Mouse (Mus musculus) limb, embryonic 14.5 days (tissue): Measurements from ENCODE around the gene Clec2d. TPM values are rescaled to one million over a fixed set of nuclear protein-coding genes. Genes with fewer than 3 reads are reported as not detected.

ENCODE experiments used
- ATAC-seq: fragments of 200-750 bp; cut with Nextera tagmentation; 2 replicates; pipeline ENCODE4 v1.8.0; 2017; ENCODE audit warnings: low read depth, moderate number of reproducible peaks, moderate TSS enrichment; ENCODE audit not compliant: low FRiP score
- DNase-seq: peaks from one replicate; pipeline ENCODE4 v3.0.0-alpha.2; 2015; ENCODE audit warnings: low spot score
- H3K27ac ChIP-seq: fragments of 300-500 bp; sonication (generic); replicated peaks from 2 replicates; pipeline ENCODE4 v1.5.1; 2014; ENCODE audit warnings: low read depth, mild to moderate bottlenecking, low read length, moderate library complexity, mixed read lengths
- H3K27me3 ChIP-seq: fragments of 300-500 bp; sonication (generic); 2 replicates; pipeline ENCODE4 v1.6.1; 2014; ENCODE audit warnings: low read length, mixed read lengths; ENCODE audit not compliant: control insufficient read depth, insufficient read depth
- H3K36me3 ChIP-seq: fragments of 300-500 bp; sonication (generic); 2 replicates; pipeline ENCODE4 v1.6.1; 2014; ENCODE audit warnings: mild to moderate bottlenecking, low read length, moderate library complexity, mixed read lengths; ENCODE audit not compliant: control insufficient read depth, insufficient read depth
- H3K4me1 ChIP-seq: fragments of 300-500 bp; sonication (generic); 2 replicates; pipeline ENCODE4 v1.6.1; 2014; ENCODE audit warnings: antibody characterized with exemption, low read length, mixed read lengths; ENCODE audit not compliant: control insufficient read depth, insufficient read depth
- H3K4me2 ChIP-seq: fragments of 300-500 bp; sonication (generic); replicated peaks from 2 replicates; pipeline ENCODE4 v1.6.1; 2014; ENCODE audit warnings: low read depth, mild to moderate bottlenecking, low read length, moderate library complexity; ENCODE audit not compliant: severe bottlenecking
- H3K4me3 ChIP-seq: fragments of 300-500 bp; sonication (generic); replicated peaks from 2 replicates; pipeline ENCODE4 v1.5.1; 2014; ENCODE audit warnings: low read length
- H3K9ac ChIP-seq: fragments of 300-500 bp; sonication (generic); 2 replicates; pipeline ENCODE4 v1.6.1; 2014; ENCODE audit warnings: mild to moderate bottlenecking, low read depth, low read length, moderate library complexity; ENCODE audit not compliant: severe bottlenecking
- H3K9me3 ChIP-seq: fragments of 300-500 bp; sonication (generic); 2 replicates; pipeline ENCODE4 v1.6.1; 2016; ENCODE audit warnings: low read length; ENCODE audit not compliant: control insufficient read depth
- POLR2A ChIP-seq: fragments of 200-500 bp; IDR thresholded peaks from 2 replicates; pipeline ENCODE4 v1.8.0; 2012; ENCODE audit warnings: inconsistent platforms, mild to moderate bottlenecking, moderate library complexity, borderline replicate concordance; ENCODE audit not compliant: insufficient read depth, insufficient read length; ENCODE audit errors: extremely low read depth
- WGBS: fragments of 180-500 bp; shearing (Covaris S2); extraction: QIAGEN DNeasy Blood & Tissue Kit; methylation state at CpG from one replicate; pipeline ENCODE4 v1.1.7; 2014; 5-methylcytosine and 5-hydroxymethylcytosine counted together
- polyA plus RNA-seq, 2 experiments: library from polyadenylated mRNA; depleted of rRNA in 1 of 2; stranded (reverse) in 1 of 2; unstranded in 1 of 2; fragments of >200 nt; fragmentation: Nextera tagmentation in 1 of 2; extraction: Ambion mirVana in 1 of 2; gene quantifications; 2 replicates each; pipeline versions ENCODE4 v1.2.1 to v1.2.3; 2012 to 2014

The Clec2d gene
- polyA plus RNA-seq, 2 experiments = 11.1 TPM; not detected in 1

GRCm38 (mm10) chr6:129215886-129216637 lies 35.6 kb downstream of the Clec2d start:
- ATAC-seq = no peak
- 81% methylated on average over 7 of the region's 7 CpGs for WGBS
- no peak for DNase-seq
- Histone ChIP-seq H3K4me1 (no peaks in the 10 kb centered on the region), H3K27ac (no peak overlapping the region), H3K4me3 (no peak overlapping the region), H3K9me3 (no peaks in the 10 kb centered on the region), H3K4me2 (no peak overlapping the region), H3K9ac (no peak overlapping the region), H3K27me3 (no peaks in the 10 kb centered on the region), H3K36me3 (no peaks in the 10 kb centered on the region)
- no peak for TF ChIP-seq POLR2A

GRCm38 (mm10) chr6:129216721-129217230 lies 36.4 kb downstream of the Clec2d start:
- WGBS = 83% methylated on average over 3 of the region's 3 CpGs
- H3K4me2 ChIP-seq = no peak overlapping the region
- no peak overlapping the region for H3K4me3 ChIP-seq
- H3K9me3 ChIP-seq = no peaks in the 10 kb centered on the region
- TF ChIP-seq POLR2A = no peak
- no peak for ATAC-seq
- H3K27ac ChIP-seq = no peak overlapping the region
- no peaks in the 10 kb centered on the region for H3K36me3 ChIP-seq
- H3K9ac ChIP-seq = no peak overlapping the region
- DNase-seq = no peak
- no peaks in the 10 kb centered on the region for H3K4me1 ChIP-seq
- no peaks in the 10 kb centered on the region for H3K27me3 ChIP-seq

- 83% methylated on average over 5 of the region's 5 CpGs for WGBS
- Histone ChIP-seq H3K4me2 (no peak overlapping the region), H3K4me1 (no peaks in the 10 kb centered on the region), H3K9ac (no peak overlapping the region), H3K36me3 (no peaks in the 10 kb centered on the region), H3K9me3 (no peaks in the 10 kb centered on the region), H3K4me3 (no peak overlapping the region), H3K27me3 (no peaks in the 10 kb centered on the region), H3K27ac (no peak overlapping the region)
- no peak for TF ChIP-seq POLR2A
- ATAC-seq (no peak), DNase-seq (no peak)
Observed at GRCm38 (mm10) chr6:129218191-129218696, 37.8 kb downstream of the Clec2d start.

- Histone ChIP-seq H3K9me3 (no peaks in the 10 kb centered on the region), H3K27ac (no peak overlapping the region), H3K27me3 (no peaks in the 10 kb centered on the region), H3K4me1 (no peaks in the 10 kb centered on the region), H3K4me2 (no peak overlapping the region), H3K9ac (no peak overlapping the region), H3K36me3 (no peaks in the 10 kb centered on the region), H3K4me3 (no peak overlapping the region)
- ATAC-seq (no peak), DNase-seq (no peak)
- no peak for TF ChIP-seq POLR2A
- 71% methylated on average over 3 of the region's 3 CpGs for WGBS
Observed at GRCm38 (mm10) chr6:129219897-129220517, 39.6 kb downstream of the Clec2d start.

- Histone ChIP-seq H3K36me3 (no peaks in the 10 kb centered on the region), H3K4me3 (no peak overlapping the region), H3K4me2 (no peak overlapping the region), H3K27me3 (no peaks in the 10 kb centered on the region), H3K4me1 (no peaks in the 10 kb centered on the region), H3K9ac (no peak overlapping the region), H3K9me3 (no peaks in the 10 kb centered on the region), H3K27ac (no peak overlapping the region)
- no peak for TF ChIP-seq POLR2A
- 93% methylated on average over 1 of the region's 1 CpGs for WGBS
- DNase-seq = no peak
- no peak for ATAC-seq
Observed at GRCm38 (mm10) chr6:129221053-129221452, 40.6 kb downstream of the Clec2d start.
